8 mouse cellular contexts compared by ENCODE assay signal in the genomic region with DNA sequence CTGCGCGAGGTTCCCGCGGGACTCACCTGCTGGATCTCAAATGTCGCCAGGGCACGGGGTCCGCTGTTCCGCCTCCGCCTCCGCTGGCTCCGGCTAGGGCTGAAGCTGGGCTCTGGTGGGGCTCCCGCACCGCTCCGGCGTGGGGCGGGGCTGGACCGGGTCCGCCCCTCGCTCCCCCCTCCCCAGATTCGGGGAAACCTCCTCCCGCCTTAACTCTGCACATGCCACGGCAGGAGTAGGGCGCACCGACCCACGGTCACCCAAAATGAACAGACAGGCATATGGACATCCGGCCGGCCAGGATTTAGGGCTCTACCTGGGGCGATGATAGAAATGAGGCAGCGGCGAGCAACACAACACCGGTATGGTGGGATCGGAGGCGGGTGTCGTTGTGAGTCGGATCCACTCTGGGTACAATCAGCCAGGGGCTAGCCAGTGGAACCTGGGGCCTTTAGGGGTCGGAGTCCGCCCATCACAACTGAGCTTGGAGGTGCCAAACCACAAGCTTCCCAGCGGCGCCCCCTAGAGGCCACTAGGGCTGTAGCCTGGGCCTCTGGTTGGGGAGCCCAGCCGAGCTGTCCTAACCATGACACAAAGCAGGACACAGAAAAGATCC. TPM values are rescaled to one million over a fixed set of nuclear protein-coding genes. Genes with fewer than 3 reads are reported as not detected.
A peak's percentile ranks its signal among the peaks of the same experiment; 100 is the strongest.
DNase-seq lines count a peak whose midpoint lies in the region; ATAC-seq lines count a peak whose summit lies in the region.

No protein-coding gene starts in this region.

- H3K9me3 ChIP-seq in forebrain, embryonic 15.5 days = no peaks in the 10 kb centered on the region
- H3K9me3 ChIP-seq in neural tube, embryonic 15.5 days (replicated peaks) = no peaks in the 10 kb centered on the region

- peak overlapping the region; percentile 60 for H3K9ac ChIP-seq in forebrain, embryonic 15.5 days (replicated peaks)
- peak overlapping the region; percentile 90 for H3K9ac ChIP-seq in neural tube, embryonic 15.5 days (replicated peaks)

- H3K27me3 ChIP-seq in forebrain, embryonic 15.5 days = no peaks in the 10 kb centered on the region
- H3K27me3 ChIP-seq in neural tube, embryonic 15.5 days (replicated peaks) = no peaks in the 10 kb centered on the region

- H3K4me1 ChIP-seq in forebrain, embryonic 15.5 days = peaks cover 46% of the 10 kb centered on the region
- peaks cover 50% of the 10 kb centered on the region for H3K4me1 ChIP-seq in neural tube, embryonic 15.5 days

- H3K4me2 ChIP-seq in forebrain, embryonic 15.5 days (replicated peaks) = peak overlapping the region; percentile 72
- H3K4me2 ChIP-seq in neural tube, embryonic 15.5 days = peak overlapping the region; percentile 83

- DNase-seq in ES-CJ7 (ENCODE audit: low read depth, low spot score) = peak; percentile 82
- peak; percentile 88 for DNase-seq in cerebellum, adult 11 months
- DNase-seq in heart, postnatal 25 days (ENCODE audit: low spot score) = peak; percentile 68
- peak; percentile 90 for DNase-seq in layer of hippocampus, adult 11-12 months (ENCODE audit: low spot score)
- peak; percentile 77 to 84 for DNase-seq in lung, adult 18-20 months
- peak; percentile 86 for DNase-seq in testis, postnatal 14 days (ENCODE audit: low spot score)

- peak overlapping the region; percentile 83 for H3K27ac ChIP-seq in forebrain, embryonic 15.5 days (replicated peaks)
- H3K27ac ChIP-seq in neural tube, embryonic 15.5 days (replicated peaks) = peak overlapping the region; percentile 87

- under 1% methylated on average over 40 of the region's 40 CpGs for WGBS in forebrain, embryonic 15.5 days
- WGBS in neural tube, embryonic 15.5 days = under 1% methylated on average over 40 of the region's 40 CpGs

- peak overlapping the region; percentile 51 for H3K4me3 ChIP-seq in forebrain, embryonic 15.5 days
- H3K4me3 ChIP-seq in neural tube, embryonic 15.5 days (replicated peaks) = peak overlapping the region; percentile 74

- intact Hi-C loops in heart, postnatal 25 days (cut with DNase I) = loop anchor here (5.0 kb wide), 1 partner anchor 55 kb away; no protein-coding TSS in a partner anchor

- peak; percentile 87 for ATAC-seq in forebrain, embryonic 15.5 days (replicated peaks)
- ATAC-seq in neural tube, embryonic 15.5 days (ENCODE audit: low FRiP score) = peak; percentile 91

- H3K36me3 ChIP-seq in forebrain, embryonic 15.5 days = peaks cover 11% of the 10 kb centered on the region; the same call in 1 of the 2 replicates
- H3K36me3 ChIP-seq in neural tube, embryonic 15.5 days = peaks cover 17% of the 10 kb centered on the region

RNA-seq across cellular contexts. Expression of gene Ccdc71, which starts 7.9 kb away (rescaled TPM):
- polyA plus RNA-seq in forebrain, embryonic 15.5 days (2015; fragmentation: Nextera tagmentation; extraction: Ambion mirVana) = 60.9 and 61.6 TPM in 2 replicates
- total RNA-seq in heart, postnatal 25 days (2021) = 10 to 100 TPM; 25.8 to 26.4 TPM
- 53.7 and 64.4 TPM in 2 replicates for polyA plus RNA-seq in neural tube, embryonic 15.5 days (2015; fragmentation: Nextera tagmentation; extraction: Ambion mirVana)

RNA-seq across cellular contexts. Expression of gene Klhdc8b, which starts 9.0 kb away (rescaled TPM):
- 55.7 and 62.2 TPM in 2 replicates for polyA plus RNA-seq in forebrain, embryonic 15.5 days (2015; fragmentation: Nextera tagmentation; extraction: Ambion mirVana)
- 10 to 100 TPM in 1 of 2 experiments, 1 to 10 TPM in 1; 9.5 to 10.1 TPM for total RNA-seq in heart, postnatal 25 days (2021)
- 58.4 and 59.8 TPM in 2 replicates for polyA plus RNA-seq in neural tube, embryonic 15.5 days (2015; fragmentation: Nextera tagmentation; extraction: Ambion mirVana)

RNA-seq across cellular contexts. Expression of gene BC048562, which starts 16.1 kb away (rescaled TPM):
- polyA plus RNA-seq in forebrain, embryonic 15.5 days (2015; fragmentation: Nextera tagmentation; extraction: Ambion mirVana) = not detected in 2 replicates
- total RNA-seq in heart, postnatal 25 days (2021) = not detected
- not detected in 2 replicates for polyA plus RNA-seq in neural tube, embryonic 15.5 days (2015; fragmentation: Nextera tagmentation; extraction: Ambion mirVana)

RNA-seq across cellular contexts. Expression of gene Ccdc36, which starts 24.1 kb away (rescaled TPM):
- polyA plus RNA-seq in forebrain, embryonic 15.5 days (2015; fragmentation: Nextera tagmentation; extraction: Ambion mirVana) = 0.93 and 1.0 TPM in 2 replicates
- not detected for total RNA-seq in heart, postnatal 25 days (2021)
- polyA plus RNA-seq in neural tube, embryonic 15.5 days (2015; fragmentation: Nextera tagmentation; extraction: Ambion mirVana) = 1.3 and 1.7 TPM in 2 replicates

RNA-seq across cellular contexts. Expression of gene Lamb2, which starts 27.1 kb away (rescaled TPM):
- 15.7 and 18.8 TPM in 2 replicates for polyA plus RNA-seq in forebrain, embryonic 15.5 days (2015; fragmentation: Nextera tagmentation; extraction: Ambion mirVana)
- total RNA-seq in heart, postnatal 25 days (2021) = 100 to 1,000 TPM; 354 to 360 TPM
- polyA plus RNA-seq in neural tube, embryonic 15.5 days (2015; fragmentation: Nextera tagmentation; extraction: Ambion mirVana) = 17.5 and 18.8 TPM in 2 replicates

Comparison
In these comparisons a context has a peak if more than half of its experiments do, and no peak if none do; other contexts are left out.
1. Peak in every context shown above with its lines: DNase-seq, ATAC-seq, H3K4me3 ChIP-seq and H3K27ac ChIP-seq.